Mouse (Mus musculus): ENCODE measurements around the gene Cul9. TPM values are rescaled to one million over a fixed set of nuclear protein-coding genes. Genes with fewer than 3 reads are reported as not detected.
"Not testable (repeated sequence)": the region's sequence is repeated elsewhere in the genome, so short reads cannot be mapped to it uniquely, and the experiment has no call there.

Gene Cul9
- total RNA-seq (2021), result 10 to 100 TPM in 1 of 2 experiments, 1 to 10 TPM in 1; 9.5 to 11.9 TPM
- long read RNA-seq, experiment 1, partial matches to known transcripts, result 5 of 7 reads
- long read RNA-seq, experiment 1, other reads (novel, unspliced or antisense), result 2 of 7 reads
- long read RNA-seq, experiment 2, full-length matches to known transcripts, result 1 of 13 reads
- long read RNA-seq, experiment 2, partial matches to known transcripts, result 9 of 13 reads
- long read RNA-seq, experiment 2, other reads (novel, unspliced or antisense), result 3 of 13 reads

- intact Hi-C loops (cut with DNase I; ENCODE audit: low total_unique reads), result no loop called here
- DNase-seq, result peak; percentile 80
Measured at GRCm38 (mm10) chr17:46545813-46546564, at the start of gene Cul9. TSS of gene Cul9 (minus strand) at chr17:46546388.

- intact Hi-C loops (cut with DNase I; ENCODE audit: low total_unique reads), result no loop called here
Measured at GRCm38 (mm10) chr17:46595336-46595735, 49.1 kb upstream of the Cul9 start.

DNA sequence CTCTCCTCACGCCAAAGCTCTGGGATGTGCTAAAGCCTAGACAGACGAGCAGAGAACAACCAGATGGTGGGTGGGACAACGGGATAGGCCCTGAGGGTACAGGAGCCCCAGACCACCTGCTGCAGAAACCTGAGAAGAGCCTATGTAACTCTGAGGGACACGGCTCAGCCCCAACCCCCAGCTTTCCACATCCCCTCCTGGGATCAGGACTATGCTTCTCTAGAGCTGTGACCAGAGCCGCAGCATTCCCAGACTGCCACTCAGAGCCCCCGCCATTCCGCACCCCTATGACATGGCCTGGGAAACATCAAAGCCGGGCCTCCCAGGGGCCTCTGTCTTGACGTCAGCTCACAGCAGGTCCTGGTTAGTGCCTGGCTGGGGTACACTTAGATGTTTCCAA lies 48.4 kb upstream of the Cul9 start:
- no peak for DNase-seq
- intact Hi-C loops (cut with DNase I; ENCODE audit: low total_unique reads), result loop anchor here (5.0 kb wide), 1 partner anchor 38 kb away; no protein-coding TSS in a partner anchor

More at GRCm38 (mm10) chr17:46595336-46595735, 49.1 kb upstream of the Cul9 start:
- no peak for DNase-seq

DNA sequence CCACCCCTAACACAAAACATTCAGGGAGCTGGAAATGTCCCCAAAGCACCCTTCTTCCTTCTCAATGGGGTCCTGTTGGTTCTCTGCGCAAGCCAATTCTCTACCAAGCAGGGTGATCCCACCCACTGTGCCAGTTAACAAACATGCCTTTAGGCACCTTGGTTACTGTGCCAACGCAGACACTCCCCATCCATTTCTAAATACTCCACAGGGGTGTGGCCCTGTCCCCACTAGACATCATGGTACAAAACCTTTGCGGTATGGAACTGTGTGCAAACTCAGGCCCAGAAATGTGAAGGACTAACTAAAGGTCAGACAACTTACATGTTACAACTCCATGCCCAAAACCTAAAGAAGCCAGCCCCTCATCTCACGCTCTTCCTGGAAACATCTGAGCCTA lies 46.9 kb upstream of the Cul9 start:
- DNase-seq, result no peak
- intact Hi-C loops (cut with DNase I; ENCODE audit: low total_unique reads), result loop anchor here (5.0 kb wide), 1 partner anchor 39 kb away; no protein-coding TSS in a partner anchor

GRCm38 (mm10) chr17:46591406-46591805 lies 45.2 kb upstream of the Cul9 start:
- intact Hi-C loops (cut with DNase I; ENCODE audit: low total_unique reads), result loop anchor here (5.0 kb wide), 1 partner anchor 41 kb away; no protein-coding TSS in a partner anchor
- no peak for DNase-seq

DNA sequence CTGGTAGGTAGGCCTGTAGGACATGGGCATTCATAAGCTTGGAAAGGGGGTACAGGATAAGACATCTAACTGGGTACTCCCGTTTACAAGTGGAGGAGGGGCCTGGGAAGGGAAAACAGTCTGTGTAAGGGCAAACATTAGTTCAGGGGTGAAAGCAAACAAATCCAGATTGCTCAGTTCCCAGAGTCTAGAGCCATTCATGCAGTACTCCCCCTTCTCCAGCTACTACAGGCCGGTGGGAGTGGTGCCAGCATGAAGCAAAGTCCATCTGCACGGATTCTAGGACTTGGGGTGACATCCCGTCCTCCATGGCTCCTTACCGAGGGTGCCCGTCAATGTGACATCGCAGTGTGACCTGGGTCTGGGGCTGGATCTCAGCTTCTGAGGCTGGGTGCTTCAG lies 44.3 kb upstream of the Cul9 start:
- DNase-seq, result no peak
- intact Hi-C loops (cut with DNase I; ENCODE audit: low total_unique reads), result loop anchor here (5.0 kb wide), 1 partner anchor 42 kb away; no protein-coding TSS in a partner anchor

- intact Hi-C loops (cut with DNase I; ENCODE audit: low total_unique reads), result loop anchor here (5.0 kb wide), 2 partner anchors 43 to 67 kb away; no protein-coding TSS in a partner anchor
- no peak for DNase-seq
Measured at GRCm38 (mm10) chr17:46589635-46590314, 43.6 kb upstream of the Cul9 start.

DNA sequence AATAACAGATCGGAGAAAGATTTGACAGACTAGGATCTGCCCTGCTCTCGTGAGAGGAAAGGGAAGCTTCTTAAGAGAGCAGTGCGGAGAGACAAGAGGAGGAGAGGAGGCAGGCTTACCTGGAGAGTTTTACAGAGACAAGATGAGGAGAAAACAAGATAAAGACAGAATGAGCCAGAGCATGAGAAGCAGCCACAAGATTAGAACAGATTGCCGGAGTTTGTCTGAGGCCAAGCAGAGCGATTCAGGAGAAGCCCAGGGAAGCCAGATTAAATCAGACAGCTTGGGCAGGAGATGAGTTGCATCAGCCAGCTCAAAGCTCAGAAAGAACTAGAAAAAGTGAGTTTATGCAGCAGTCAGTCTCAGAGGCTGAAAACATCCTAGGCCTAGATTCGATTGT lies 42.7 kb upstream of the Cul9 start:
- intact Hi-C loops (cut with DNase I; ENCODE audit: low total_unique reads), result loop anchor here (5.0 kb wide), 1 partner anchor 67 kb away; no protein-coding TSS in a partner anchor

GRCm38 (mm10) chr17:46588173-46588572 lies 42.0 kb upstream of the Cul9 start:
- no peak for DNase-seq
- intact Hi-C loops (cut with DNase I; ENCODE audit: low total_unique reads), result loop anchor here (5.0 kb wide), 1 partner anchor 66 kb away; no protein-coding TSS in a partner anchor

More for the DNA sequence above, 42.7 kb upstream of the Cul9 start:
- no peak for DNase-seq

GRCm38 (mm10) chr17:46586327-46586726 lies 40.1 kb upstream of the Cul9 start:
- intact Hi-C loops (cut with DNase I; ENCODE audit: low total_unique reads), result loop anchor here (5.0 kb wide), 1 partner anchor 64 kb away; no protein-coding TSS in a partner anchor
- DNase-seq, result no peak

DNA sequence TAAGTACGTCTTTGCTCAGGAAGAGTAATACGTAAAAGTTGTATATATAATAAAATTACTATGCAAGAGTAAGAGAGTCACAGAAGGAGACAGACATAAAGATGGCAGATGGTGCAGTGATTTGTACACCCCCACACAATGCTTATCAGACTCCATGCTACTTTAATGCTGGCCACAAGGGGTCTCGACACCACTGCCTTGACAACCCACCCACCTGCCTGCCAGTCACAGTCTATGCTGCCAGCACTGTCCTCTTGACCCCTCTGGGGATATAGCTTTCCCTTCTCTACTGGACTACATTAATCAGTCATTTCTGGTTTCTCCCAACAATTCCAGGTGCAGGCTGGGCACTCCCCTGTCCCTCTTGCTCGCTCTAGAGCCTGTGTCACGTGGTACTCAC lies 32.5 kb upstream of the Cul9 start:
- intact Hi-C loops (cut with DNase I; ENCODE audit: low total_unique reads), result no loop called here
- no peak for DNase-seq

- no peak for DNase-seq
- intact Hi-C loops (cut with DNase I; ENCODE audit: low total_unique reads), result no loop called here
Measured at GRCm38 (mm10) chr17:46576070-46576469, 29.9 kb upstream of the Cul9 start.

DNA sequence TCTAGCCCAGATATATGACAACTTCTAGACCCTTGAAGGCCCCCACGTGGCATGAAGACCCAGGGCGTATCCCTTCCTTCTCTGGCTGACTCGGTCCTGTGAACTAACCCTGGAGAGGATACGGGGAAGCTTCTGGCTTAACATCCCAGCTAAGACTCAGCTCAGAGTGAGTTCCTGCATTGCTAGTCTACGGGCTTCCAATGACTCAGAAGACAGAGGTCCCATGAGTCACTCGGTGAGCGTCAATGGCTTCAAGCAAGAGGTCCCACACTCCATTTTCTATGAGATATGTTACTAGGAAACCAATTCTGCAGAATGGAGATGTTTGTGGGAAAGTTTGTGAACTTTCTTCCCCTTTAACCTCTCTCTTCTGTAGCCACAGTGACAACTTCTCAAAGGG lies 28.3 kb upstream of the Cul9 start:
- no peak for DNase-seq
- intact Hi-C loops (cut with DNase I; ENCODE audit: low total_unique reads), result no loop called here

GRCm38 (mm10) chr17:46571005-46571404 lies 24.8 kb upstream of the Cul9 start:
- no peak for DNase-seq
- intact Hi-C loops (cut with DNase I; ENCODE audit: low total_unique reads), result no loop called here

DNA sequence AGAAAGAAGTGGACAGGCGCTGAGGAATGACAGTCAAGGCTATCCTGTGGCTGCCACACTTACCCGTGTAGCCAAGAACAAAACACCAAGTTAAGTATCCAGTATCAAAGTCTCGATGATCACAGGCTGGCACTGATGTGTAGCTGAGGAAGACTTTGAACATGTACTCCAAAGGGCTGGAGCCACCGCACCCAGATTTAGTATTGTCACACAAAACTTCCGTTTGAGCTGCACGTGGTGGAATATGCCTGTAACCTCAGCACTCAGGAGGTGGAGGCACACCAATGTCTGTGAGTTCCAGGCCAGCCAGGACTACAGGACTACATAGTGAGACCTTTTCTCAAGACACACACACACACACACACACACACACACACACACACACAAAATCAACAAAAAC lies 13.0 kb upstream of the Cul9 start:
- no peak for DNase-seq
- intact Hi-C loops (cut with DNase I; ENCODE audit: low total_unique reads), result no loop called here

GRCm38 (mm10) chr17:46558151-46558550 lies 12.0 kb upstream of the Cul9 start:
- intact Hi-C loops (cut with DNase I; ENCODE audit: low total_unique reads), result no loop called here
- no peak for DNase-seq

GRCm38 (mm10) chr17:46557321-46557720 lies 11.1 kb upstream of the Cul9 start:
- DNase-seq; intact Hi-C loops (cut with DNase I; ENCODE audit: low total_unique reads): not testable (repeated sequence)

GRCm38 (mm10) chr17:46556584-46556945 lies 10.4 kb upstream of the Cul9 start:
- no peak for DNase-seq
- intact Hi-C loops (cut with DNase I; ENCODE audit: low total_unique reads), result no loop called here

GRCm38 (mm10) chr17:46555673-46556583 lies 9.7 kb upstream of the Cul9 start, which contains the start of gene Srf:
TSS of gene Srf (minus strand) at chr17:46556175.
- intact Hi-C loops (cut with DNase I; ENCODE audit: low total_unique reads), result no loop called here
- peak; percentile 96 for DNase-seq
